Mouse (Mus musculus): ENCODE data around the gene Tbxas1.

The Tbxas1 gene

DNA sequence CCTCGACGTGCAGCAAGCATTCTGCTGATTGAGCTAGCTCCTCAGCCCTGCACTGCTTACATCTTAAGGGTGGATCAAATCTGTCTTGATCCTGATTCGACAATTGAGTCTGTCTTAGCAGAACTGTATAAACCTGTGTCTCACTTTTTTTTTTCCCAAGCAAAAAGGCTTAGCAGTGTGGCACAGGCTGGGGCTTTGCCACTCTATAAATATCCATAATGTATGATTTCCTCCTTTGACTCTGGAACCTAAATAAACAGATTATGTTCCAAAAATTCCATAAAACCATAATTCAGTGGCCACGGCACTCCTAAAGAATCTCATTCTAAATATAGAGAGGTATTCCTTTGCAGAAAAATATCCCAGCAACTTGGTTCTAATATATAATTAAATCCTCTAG is 122.6 kb downstream of the Tbxas1 start:
- no peak for DNase-seq (ENCODE audit: low spot score in 2 of 2)

DNA sequence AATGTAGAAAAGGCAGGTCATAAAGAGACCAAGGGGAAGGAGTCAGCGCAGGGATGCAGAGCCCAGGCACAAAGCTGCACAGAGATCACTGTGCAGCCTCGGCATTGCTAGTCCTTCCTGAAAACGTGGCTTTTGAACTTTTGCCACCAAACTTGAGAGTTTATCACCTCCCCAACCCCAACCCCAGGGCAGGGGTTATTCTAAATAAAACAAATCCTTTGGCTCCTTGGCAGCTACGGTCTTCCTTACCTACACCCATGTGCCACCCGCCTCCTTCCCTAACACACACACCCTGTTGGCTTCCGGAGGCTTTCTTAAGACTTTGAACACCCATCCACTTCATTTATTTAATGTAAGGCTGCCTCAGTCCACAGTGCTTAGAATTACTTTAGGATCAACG is 127.9 kb downstream of the Tbxas1 start:
- DNase-seq (ENCODE audit: low spot score in 2 of 2): no peak

DNA sequence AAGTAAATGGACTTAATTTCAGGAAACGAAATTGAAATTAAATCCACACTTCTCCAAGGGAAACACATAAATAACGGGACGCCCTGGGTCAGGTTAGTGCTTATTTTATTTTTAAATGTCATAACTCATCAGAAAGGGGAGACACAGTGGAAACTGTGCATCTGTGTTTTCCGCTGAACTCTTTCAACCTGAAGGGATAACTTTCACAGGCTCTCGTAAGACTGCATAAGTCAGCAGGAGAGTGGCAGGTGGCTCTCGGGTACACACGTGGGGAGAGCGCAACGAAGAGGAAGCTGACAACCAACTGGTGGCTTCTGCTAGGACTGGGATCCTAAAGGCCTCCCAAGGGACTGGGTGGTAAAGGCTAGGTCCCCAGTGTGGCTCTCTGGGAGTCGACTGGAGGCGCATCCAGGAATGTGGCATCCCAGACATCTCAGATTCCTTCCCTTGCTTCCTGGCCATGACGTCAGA is 128.8 kb downstream of the Tbxas1 start:
- no peak for DNase-seq (ENCODE audit: low spot score in 2 of 2)

DNA sequence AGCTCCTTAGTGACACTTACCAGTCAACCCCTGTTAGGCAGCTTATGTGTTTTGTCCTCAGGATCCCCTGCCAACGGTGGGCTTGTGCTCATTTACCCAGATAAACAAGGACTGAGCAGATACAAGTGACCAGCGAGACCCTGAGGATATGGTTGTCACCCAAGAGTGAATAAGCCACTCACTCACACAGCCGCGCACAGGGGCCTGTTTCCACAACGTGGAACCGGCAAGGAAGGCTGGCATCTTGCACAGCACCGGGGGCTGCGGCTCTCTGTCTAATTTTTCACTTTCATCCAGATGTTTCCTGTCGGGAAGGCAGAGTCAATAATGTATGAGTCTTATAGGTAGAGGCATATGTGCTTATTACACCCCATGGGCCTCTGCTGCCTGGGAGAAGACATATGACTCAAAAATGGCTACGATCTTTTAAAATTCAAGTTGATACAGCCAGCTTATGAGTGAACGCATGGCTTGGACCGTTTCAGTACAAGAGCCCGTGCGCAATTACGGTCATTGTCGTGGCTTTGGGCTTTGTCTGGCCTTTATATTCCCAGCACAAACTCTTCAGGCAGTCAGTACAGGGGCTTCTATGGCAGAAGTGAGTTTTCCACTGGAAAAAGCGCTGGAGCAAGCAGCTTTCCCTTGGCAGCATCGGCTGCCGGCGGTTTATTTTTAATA is 130.2 kb downstream of the Tbxas1 start:
- no peak for DNase-seq (ENCODE audit: low spot score in 2 of 2)

DNA sequence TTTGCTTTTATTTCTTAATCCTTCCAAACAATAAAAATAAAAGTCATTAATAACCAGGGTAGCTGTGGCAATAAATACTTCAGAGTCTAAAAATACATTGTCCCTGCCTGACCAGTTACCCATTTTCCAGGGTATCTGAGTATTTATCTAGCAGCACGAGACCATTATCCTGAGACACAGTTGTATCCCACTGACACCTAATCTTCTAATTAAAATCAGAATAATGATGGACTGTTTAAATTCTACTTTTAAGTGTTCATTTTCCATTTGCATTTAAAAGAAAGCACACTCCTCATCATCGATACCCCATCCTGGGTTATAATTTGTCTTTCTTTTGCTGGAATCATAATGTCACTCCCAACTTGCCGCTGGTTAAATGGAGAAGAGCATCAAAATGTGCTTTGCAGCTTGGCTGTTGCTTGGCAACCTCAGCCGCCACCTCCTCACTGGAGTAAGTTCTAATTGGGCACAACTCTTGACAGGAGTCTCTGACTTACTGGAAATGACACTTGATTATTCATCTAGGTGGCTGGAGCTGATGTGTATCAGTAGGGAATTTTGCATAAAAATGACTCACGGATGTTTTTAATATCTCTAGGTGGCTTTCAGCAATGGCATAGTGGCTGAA is 130.9 kb downstream of the Tbxas1 start:
- no peak for DNase-seq (ENCODE audit: low spot score in 2 of 2)

DNA sequence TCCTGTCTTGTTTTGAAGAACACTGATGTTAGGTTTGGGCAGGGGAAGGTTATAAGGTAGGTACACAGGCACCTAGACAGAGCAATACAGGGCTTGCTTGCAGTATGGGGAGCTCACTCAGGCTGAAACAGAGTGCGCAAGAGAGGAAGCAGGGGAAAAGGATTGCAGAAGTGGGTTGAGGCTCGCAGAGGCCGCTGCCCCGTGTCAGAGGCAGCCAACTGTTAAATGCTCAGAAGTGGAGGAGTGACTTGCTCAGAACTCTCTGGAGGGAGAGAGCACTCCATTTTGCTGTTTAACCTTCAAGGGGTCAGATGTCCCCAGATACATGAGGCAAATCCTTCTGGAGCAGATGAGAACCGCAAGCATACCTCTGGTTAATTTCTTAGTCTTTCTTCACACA is 132.0 kb downstream of the Tbxas1 start:
- no peak for DNase-seq (ENCODE audit: low spot score in 2 of 2)

DNA sequence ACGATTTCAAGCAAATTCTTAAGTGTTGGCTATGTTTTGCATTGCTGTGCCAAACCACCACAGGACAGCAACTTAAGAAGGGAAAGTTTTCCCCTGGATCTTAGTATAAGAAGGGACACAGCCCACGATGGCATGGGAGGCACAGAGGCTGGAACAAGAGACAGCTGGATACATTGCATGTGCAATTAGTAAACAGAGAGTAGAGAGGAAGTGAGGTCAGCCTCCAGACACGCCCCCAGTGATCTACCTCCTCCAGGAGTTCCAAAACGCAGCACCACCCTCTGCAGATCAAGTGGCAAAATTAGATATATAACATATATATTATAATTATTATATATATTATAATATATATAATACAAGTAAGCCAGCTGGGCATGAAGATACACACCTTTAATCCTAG is 132.9 kb downstream of the Tbxas1 start:
- no peak for DNase-seq (ENCODE audit: low spot score in 2 of 2)

DNA sequence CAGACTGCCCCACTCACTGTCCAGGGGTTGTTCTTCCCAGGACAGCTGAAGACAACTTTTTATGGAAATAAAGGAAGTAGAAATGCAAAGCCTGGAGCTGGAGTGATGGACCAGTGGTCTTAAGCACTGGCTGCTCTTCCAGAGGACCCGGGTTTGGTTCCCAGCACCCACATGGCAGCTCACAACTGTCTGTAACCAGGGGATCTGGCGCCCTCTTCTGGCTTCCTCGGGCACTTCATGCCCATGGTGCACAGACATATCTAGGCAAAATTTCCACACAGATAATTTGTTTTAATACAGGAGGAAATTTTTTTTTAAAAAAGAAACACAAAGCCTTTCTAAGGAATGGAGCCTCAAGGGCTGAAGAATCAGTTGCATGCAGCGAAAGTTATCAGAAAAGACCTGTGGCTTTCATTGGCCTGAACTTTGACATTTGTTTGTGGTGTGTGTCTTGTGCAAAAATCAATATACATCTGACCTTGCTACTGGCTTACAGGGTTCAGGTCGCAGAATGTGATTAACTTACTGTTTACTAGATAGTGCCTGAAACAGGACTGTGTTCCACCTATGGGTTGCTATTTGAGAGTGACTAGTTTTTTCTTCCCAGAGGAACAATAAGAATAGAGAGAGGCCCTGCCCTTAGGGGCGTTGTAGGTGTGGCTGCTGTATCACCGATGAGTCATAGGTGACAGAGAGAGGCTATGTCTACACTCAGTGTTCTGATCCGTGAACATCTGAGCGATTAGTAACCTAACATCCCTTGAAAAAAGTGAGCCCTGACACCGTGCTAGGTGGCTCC is 138.0 kb downstream of the Tbxas1 start:
- DNase-seq (ENCODE audit: low spot score in 2 of 2): no peak

DNA sequence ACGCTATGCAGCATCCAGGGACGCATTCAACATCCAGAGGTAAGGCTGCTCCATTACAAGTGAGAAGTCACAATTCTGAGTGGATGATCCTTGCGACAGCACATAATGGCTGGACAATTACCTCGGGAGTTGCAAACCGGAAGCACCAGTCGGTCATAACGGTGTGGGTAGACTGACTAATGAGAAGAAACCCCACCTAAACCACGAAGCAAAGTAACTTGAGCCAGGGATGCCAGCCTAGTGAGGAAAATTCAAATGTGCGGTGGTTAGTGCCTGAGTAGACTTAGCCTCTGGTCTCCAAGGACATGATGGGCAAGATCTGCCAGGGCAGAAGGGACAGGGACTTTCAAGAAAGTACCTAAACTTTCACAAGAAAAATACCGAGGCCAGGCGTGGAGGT is 142.7 kb downstream of the Tbxas1 start:
- no peak for DNase-seq (ENCODE audit: low spot score in 2 of 2)

DNA sequence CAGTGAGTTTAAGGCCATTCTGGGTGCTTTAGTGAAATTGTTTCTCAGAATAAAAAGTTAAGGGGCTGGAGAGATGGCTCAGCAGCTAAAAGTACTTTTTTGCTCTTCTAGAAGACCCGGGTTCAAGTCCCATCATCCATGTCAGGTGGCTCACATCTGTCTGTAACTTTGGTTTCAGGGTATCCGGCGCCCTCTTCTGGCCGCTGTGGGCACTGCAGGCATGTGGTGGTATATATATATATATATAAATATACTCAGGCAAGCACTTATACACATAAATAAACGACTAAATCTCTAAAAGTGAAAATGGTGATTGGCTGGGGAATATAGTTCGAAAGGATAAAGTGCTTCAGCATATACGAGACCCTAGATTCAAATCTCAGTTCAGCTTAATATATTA is 143.6 kb downstream of the Tbxas1 start:
- DNase-seq (ENCODE audit: low spot score in 2 of 2): no peak

DNA sequence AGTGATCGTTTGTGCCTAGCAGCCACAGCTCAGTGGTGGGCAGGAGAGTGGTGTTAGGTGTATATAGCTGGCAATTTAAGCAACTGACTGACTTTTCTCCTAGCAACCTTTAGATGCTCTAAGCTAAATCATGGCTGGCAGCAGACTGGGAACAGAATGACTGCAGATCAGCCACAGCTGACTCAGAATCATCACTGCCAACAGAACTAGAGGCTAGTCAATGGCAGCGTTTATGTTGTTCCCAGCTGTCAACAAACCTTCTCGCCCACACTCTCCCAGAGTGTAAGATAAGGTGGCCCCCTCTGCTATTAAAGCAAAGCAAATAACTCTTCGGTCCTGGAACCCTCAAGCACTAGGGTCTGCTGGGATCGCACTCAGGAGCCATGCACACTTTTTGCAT is 144.0 kb downstream of the Tbxas1 start:
- no peak for DNase-seq (ENCODE audit: low spot score in 2 of 2)

DNA sequence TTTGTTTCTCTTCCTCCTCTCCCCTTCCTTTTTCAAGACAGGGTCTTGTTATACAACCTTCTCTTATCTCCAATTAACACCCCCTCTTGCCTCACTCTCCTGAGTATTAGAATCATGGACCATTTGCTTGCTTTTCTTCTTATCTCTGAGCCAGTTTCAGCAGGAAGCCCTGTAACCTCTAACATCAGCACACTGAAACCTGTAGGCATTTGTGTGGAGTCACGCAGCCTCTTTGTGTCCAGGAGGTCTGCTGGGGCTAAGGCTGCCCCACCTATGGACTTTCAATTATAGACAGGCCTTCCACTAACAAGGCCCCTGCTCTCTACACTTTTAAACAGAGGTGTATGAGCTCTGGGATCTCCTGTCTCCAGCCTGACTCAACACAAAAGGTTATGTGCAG is 146.7 kb downstream of the Tbxas1 start:
- no peak for DNase-seq (ENCODE audit: low spot score in 2 of 2)

DNA sequence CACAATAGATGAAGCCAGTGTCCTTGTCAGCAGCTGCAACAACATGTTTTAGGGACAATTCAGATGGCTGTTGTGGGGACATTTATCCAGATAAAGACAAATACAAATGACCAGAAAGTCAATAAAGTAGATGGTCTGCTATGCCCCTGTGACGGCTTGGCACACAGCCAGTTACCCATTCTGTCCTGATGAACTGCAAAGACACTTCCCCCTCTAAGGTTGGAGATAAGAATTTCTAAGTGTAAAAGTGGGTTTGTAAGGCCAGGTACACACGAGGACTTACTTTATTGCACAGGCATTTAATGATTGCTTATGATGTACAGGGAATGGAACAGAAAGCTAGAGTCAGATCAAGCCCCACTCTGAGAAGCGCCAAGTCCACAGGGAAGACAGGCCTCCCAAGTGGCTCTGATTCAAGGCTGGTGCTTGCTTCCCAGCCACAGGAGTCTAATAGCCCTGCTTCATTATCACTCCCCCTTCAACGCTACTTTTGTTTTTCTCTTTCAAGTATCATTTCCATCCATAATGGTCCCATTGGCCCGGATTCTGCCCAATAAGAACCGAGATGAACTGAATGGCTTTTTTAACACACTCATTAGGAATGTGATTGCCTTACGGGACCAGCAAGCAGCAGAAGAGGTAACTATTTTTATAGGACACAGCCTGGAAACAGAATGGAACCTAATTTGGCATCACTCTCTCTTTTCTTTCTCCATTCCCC is 147.4 kb downstream of the Tbxas1 start:
- DNase-seq (ENCODE audit: low spot score in 2 of 2): no peak

DNA sequence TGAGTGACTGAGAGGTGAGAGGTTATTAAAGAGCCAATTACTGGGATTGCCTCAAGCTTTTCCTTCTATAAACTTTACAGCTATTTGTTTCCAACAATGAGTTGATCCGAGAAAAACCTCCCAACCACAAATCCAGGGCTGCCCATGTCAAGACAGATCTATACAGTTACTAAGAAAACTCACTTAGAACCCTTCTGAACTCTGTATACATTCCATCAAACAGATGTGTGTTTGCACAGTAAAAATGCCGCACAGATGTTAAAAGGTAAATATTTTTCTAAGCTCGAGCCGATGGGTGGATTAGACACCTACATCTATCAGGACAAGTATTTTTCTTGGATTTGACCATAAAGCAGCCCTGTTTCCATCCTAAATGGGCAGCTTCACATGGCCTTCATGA is 149.4 kb downstream of the Tbxas1 start:
- DNase-seq (ENCODE audit: low spot score in 2 of 2): no peak

DNA sequence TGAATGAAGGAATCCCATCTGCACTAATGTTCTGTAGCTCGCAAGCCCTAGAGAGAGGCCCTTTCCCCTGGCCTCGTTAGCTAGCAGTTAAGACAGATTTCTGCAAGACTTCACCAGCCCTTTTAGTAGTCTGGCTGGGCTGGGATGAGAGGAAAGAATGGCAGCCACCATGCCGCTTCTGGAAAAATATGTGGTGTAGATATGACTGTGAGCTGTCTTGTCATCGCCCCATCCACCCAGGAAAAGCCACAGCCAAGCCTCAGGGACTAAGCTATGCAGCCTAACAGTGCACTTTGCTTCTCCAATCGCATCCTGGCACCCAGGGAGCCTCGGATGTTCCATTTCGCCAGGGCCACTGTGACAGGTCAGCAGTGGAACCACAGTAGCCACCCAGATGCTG is 149.8 kb downstream of the Tbxas1 start:
- no peak for DNase-seq (ENCODE audit: low spot score in 2 of 2)

DNA sequence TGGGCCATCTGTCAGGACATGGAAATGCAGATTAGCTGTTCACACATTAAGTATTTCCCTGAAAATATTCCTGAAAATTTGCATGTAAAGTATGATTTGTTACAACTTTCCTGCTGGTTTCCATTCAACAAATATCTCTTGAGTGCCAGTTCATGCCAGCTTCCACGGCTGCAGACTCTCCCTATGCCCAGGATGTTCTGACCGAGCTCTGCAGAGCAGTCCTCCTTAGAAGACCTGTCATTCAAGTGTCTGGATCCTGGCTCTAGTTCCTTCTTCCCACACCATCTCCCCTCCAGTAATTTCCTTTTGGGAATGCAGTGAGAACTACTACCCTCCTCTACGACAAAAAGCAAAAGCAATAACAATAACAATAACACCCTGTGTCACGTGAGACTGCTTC is 155.5 kb downstream of the Tbxas1 start:
- DNase-seq (ENCODE audit: low spot score in 2 of 2): no peak

DNA sequence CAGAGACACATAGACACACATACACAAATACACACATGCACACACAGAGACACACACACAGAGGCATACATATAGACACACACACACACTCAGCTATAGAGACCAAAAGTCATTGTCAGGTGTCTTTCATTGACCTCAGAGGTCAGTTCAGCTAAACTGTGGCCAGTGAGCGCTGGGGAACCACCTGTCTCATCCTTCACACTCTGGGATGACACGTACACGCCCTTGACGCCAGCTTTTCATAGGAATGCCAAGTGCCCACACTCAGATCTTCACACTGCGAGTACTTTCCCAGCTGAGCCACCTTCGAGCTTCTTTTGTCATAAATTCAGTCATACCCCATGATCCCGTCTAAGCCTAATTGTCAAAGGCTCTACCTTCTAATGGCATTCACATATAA is 158.5 kb downstream of the Tbxas1 start:
- DNase-seq (ENCODE audit: low spot score in 2 of 2): no peak

DNA sequence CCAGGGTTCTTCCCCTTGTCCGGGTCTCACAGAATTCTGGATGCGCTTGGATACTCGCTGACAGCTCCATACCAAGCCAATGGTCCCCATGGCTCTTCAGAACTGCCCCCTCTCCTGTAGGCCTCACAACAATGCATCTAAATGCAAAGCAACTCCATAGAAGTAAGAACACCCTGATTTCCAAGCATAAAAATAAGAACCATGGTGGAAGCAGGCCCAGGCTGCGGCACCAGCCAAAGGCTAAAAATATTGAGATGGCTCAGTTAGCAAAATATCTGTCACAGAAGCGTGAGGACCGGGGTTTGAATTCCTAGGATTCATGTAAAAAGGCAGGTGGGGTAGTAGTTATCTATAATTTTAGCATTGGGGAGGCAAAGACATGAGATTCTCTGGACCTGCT is 159.8 kb downstream of the Tbxas1 start:
- DNase-seq (ENCODE audit: low spot score in 2 of 2): no peak

DNA sequence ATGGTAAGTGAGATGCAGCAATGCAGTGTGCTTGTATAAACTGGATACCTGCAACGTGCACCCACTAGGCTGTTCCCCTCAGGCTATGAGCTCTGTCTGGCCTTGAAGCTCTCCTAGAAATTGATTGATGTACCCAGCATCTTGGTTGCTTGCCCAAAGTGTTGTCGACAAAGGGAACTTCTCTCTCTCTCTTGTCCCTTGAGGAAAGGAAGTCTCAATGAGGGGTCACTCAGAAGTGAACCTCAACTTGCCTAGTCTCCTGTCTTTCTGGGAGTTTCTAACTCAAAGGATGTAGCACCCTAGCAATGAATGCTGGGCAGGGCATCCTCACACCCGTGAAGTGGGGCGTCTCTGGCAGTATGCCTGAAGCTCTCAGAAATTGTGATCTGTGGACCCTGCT is 161.0 kb downstream of the Tbxas1 start:
- DNase-seq (ENCODE audit: low spot score in 2 of 2): no peak

DNA sequence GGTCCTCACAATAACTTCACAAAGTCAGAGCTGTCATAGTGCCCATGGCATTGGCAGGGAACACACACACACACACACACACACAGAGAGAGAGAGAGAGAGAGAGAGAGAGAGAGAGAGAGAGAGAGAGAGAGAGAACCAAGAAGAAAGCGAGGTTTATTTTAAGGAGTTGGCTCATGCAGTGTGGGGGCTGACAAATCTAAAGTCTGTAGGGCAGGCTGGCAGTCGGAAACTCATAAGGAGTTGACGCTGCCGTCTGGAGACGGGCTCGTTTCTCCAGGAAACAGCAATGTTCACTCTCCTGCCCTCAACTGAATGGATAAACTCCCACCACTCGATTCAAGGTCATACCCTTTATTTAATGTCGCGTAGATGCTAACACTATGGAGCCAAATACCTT is 165.2 kb downstream of the Tbxas1 start:
- DNase-seq (ENCODE audit: low spot score in 2 of 2): no peak

DNA sequence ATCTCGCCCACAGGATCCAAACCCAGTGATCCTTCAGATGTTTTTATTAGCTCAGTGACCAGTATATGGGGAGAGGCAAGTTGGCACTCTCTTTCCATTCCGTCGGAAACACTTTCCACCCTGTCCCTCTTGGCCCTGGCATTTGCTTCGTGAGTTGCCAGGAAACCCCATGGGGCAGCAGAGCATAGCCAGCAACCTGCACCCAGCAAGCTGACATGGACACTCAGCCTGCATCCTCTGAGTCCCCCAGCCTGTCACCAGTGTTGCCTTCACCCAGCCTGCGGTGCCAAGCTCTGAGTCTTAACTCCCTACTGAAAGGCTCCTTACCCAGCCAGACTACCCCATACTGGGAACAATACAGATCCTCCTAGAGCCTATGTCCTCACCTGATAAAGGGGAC is 173.9 kb downstream of the Tbxas1 start:
- no peak for DNase-seq (ENCODE audit: low spot score in 2 of 2)

DNA sequence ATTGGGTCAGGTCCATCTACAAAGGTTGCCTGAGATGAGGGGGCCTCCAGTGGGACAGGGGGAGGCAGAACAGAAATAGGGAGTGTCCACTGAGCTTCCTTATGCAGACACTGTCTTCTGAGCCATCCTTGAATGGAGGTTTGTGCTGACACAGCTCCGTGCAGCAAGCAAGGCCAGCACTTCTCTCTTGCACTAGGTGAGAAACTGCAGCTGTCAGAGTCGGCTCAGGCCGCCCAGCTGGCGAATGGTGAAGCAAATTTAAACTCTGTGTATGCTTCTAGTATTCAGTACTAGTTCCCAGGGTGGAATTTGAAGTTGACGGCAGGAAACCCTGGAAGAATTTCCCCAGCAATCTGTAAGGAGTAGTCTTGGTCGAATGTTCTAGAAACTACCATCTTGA is 175.6 kb downstream of the Tbxas1 start:
- DNase-seq (ENCODE audit: low spot score in 2 of 2): no peak
